Mouse (Mus musculus) thymus, postnatal 0 days (tissue): ENCODE data around the gene Ercc8. TPM values are rescaled to one million over a fixed set of nuclear protein-coding genes. Genes with fewer than 3 reads are reported as not detected.

Experiments used
- DNase-seq: peaks from one replicate; pipeline ENCODE4 v3.0.0-alpha.2; 2015; ENCODE audit warnings: low spot score
- polyA plus RNA-seq: library from polyadenylated mRNA; unstranded; fragments of >200 nt; fragmentation: Nextera tagmentation; extraction: Ambion mirVana; gene quantifications from 2 replicates; pipeline ENCODE4 v1.2.1, GENCODE M21; 2015

Ercc8 gene
- polyA plus RNA-seq, 1 experiment from 2014 or later = 18.2 TPM

DNA sequence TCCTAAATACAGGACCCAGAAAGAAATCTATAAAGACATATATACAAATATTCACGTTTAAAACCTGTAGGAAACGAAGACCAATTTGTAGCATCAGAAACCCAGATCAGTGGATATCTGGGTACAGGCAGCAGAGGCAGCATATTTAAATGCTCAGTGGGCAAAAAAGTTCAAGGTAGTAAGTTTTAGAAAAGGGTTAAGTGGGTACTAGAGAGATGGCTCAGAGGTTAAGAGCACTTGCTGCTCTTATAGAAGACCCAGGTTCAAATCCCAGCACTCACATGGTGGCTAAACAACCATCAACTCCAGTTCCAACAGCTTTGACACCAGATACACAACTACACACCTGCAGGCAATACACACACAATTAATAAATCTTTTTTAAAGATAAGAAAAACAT lies 1.4 kb upstream of the Ercc8 start:
- DNase-seq = no peak

DNA sequence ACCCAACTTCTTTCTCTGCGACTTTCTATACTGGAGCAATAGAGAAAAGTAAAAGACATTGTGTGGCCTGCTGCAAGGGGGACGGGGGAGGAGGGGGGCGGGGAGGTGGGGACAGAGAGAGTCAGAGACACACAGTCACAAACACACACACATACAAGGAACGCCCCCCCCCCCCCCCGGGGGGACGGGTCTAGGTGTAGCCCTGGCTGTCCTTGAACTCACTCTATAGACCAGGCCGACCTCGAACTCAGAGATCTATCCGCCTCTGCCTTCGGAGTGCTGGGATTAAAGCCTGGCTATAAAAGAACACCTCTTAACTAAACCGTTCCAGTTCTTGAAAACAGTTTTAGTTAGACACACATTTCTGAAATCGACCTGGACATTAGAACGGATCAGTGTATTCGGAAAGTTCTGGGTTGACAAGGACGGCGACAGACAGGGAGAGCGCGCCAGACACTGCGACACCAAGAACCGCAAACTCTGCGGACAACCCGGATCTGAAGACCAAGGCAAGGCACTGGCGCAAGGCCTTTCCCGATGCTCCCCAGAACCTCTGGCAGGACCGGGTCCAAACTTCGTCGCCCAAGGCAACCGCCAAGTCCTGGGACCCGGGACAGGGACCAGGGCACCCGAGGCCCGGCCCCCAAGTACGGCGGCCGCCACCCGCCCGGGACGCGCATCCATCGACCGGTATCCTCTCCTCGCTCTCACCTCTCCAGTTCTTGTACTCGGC lies 633 bp upstream of the Ercc8 start:
- no peak for DNase-seq

DNA sequence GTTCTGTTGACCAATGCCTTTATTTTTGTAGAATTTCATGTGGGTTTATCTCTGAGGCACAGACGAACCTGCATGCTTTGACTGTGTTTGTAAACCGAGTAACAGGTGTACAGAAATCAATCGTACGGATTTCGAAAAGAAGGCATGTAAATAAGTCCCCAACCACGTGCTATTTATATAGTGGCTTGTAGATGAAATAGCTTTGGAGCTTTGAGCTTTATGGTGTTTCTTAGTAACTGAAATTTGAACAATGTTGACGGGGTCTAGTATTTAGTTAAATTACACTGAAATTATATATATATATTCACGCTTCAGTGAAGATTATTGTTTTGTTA lies 677 bp downstream of the Ercc8 start:
- no peak for DNase-seq

DNA sequence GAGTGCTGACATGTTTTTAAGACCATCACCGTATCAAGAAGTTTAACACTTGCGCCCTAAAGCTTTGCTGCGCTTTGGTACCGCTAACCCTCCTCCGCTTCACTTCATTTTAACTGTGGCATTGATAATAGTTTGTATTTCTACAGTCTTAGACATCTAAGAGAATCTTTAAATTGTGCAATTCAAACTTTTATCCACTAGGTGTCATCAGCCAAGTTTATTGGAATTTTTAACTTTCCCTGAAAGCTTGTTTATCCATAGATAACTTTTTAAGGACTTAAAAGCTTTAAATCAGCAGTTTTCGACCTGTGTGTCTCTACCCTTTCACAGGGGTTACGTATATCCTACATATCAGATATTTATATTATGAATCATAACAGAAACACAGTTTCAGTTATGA lies 1.4 kb downstream of the Ercc8 start:
- DNase-seq = peak; percentile 14

DNA sequence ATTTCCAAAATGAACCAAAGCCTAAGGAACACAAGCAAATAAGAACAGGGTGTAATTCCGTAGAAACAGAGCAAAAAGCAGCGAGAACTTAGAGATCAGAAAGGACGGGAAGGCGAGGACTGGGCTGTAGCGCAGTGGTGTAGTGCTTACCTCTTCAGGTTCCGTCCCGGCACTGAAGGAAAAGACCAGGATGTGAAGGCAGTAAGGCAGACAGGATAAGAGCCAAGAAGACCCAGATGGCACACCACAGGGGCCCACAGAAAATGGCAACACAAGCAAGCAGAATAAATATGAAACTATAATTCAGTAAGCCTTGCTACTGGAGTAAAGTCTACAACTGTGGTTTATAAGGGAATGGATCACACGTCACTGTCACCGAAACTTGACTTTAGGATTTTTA lies 5.4 kb downstream of the Ercc8 start:
- DNase-seq = no peak

DNA sequence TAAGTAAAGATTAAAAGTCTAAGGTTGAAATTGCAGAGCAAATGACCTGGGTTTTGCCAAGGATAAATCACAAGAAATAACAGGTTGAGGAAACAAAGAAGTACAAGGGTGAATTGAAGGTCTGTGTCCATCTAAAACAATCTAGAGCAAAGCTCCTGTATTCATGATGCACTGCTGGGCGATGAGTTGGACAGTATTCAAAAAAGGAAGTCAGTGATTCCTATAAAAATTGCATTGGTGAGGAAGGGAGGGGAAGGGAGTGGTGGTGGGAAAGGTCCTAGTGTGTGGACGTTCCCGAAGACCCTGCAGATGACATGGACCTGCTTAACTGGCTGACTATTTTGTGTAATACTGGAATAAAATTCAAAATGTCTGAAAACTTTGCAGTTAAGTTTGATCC lies 6.1 kb downstream of the Ercc8 start:
- no peak for DNase-seq

DNA sequence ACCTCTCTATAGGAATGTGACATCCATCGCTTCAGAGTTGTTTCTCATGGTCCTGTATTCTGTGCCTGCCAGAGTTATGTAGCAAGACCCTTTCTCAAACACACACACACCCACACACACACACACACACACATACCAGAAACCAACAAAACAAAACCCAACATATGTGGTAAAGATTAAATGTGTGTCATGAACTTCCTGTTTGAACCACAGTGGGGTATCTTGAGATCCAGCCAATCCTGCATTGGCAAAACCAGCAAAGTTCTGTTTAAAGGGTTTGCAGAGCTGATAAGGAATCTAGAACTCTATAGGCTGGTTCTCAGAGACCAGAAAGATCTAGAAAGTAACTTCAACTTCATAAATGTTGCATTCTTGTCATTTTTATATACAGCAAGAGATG lies 11.5 kb downstream of the Ercc8 start:
- DNase-seq = peak; percentile 38

DNA sequence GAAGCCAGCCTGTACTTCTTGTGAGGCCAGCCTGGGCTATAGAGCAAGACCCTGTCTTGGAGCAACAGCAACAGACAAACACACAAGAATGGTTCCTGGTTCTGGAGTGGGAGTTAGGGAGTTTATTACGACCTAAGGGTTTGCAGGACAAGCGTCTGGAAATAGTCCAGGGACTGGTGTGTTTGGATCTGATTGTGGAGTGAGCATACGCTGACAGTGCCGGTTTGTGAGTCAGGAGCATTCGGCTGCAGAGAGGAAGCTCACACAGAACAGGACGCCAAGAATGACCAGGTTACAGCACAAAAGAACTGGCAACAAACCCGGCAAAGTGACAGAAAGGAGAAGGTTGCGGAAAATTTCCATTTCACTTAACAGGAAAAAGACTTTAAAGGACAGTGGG lies 12.0 kb downstream of the Ercc8 start:
- DNase-seq = no peak

DNA sequence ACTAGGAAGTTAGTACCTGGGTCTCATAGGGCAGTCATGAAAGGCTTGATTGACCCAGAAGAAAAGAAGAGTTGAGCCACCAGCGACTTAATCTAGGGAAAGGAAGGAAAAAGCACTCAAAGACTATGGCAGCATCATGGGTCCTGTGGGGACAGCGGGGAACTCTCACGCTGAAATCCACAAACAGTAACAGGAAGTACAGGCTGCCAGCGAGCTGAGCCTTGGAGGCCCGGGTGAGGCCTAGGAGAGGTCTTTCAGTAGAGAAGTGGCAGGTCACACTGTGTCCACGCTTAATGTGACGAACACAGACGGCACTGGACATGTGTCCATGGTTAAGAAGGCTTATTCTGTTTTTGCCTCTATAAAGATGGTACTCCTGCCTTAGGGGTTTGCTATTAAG lies 21.1 kb downstream of the Ercc8 start:
- no peak for DNase-seq

DNA sequence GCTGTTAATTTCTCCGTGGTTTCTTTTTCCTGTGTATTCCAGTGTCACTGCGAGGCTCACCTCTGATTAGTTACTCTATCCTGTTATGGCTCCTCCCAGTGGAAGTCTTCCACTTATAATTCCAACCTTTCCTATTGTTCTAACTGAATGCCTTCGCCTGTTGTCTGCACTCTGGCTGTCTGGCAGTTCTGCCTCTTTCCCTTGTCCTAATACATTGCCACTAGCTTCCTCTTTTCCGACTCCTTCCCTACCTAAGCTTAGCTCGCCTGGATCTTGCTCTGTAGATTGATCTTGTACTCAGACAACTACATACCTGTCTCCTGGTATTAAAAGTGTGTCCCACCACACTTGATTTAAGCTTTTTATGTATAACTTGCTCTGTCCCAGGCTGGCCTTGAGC lies 22.3 kb downstream of the Ercc8 start:
- no peak for DNase-seq

DNA sequence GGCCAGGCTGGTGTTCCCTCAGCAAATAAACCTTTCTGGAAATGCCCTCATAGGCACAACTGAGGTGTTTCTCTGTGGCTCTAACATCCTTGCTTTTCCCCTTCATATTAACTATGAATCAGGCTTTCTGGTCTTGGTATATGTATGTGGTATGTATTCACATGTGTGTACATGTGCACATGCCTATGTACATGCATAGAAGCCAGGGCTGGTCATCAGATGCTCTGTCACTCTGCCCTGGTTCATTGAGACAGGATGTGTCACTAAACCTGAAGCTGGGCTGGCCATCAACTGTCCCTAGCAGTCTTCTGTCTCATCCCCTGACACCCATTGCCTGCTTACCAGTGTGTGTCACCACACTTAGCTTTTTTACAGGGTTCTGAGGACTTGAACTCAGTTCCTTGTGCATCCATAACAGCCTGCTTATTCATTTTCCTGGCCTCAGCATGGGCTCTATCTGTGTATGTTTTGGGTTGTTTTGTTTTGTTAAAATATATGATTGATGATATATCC lies 26.3 kb downstream of the Ercc8 start:
- no peak for DNase-seq

DNA sequence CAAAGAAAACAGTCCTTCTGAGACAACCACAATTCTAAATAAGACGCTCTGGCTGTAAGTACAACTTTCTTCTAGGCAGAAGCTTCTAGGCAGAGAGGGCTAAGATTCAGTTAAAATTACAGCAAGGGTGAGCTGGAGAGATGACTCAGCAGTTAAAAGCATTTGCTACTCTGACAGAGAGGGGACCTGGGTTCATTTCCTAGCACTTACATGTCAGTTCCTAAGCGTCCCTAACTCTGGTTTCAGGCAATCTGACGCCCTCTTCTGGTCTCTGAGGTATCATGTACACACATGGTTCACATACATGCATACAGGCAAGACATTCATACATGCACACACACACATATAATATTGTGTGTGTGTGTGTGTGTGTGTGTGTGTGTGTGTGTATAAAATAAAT lies 27.0 kb downstream of the Ercc8 start:
- DNase-seq = no peak

DNA sequence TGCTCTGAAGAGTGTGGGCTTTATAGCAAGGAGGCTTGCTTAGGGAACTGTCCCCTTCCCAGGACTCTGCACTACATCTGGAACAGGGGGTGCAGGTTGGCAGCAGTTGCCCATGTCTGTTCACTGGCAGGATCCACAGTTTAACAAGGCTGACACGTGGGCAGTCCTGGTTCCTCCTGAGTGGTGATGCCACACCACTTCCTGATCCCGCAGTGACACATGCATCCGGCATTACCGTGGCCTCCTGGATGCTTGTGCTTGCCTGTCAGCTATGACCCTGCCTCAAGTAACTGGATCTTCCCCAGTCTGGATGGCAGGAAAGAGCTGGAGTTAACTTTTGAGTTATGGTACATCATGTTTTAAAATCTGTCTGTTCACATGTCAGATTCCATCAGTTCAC lies 29.5 kb downstream of the Ercc8 start:
- DNase-seq = no peak

DNA sequence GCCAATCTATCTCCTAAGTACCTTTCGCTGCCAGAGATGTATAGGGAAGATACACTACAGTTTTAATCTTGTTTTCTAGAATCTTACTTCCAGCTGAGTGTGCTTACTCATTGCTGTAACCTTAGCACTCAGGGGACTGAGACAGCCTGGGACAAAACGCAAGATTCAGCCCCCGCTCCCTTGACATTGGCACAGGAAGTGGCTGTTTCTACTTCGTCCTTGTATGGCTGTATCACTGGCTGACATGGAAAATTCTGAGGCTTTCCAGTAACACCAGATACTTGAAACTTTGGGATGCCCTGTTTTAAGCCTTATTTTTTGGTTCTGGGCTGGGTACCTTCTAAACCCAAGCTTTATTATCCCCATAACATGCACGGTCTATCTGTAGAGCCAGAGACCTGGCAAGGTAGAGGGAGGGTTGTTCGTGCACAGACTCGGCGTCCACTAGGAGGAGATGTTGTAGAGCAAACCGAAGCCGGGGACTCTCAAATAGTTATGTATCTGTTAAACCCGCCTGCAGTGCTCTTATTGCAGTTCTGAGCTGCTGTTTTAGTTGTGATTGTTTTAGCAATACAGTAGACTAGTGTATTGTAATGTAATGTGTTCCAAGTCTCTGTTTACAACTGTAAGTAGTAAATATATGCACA lies 32.7 kb downstream of the Ercc8 start:
- peak; percentile 59 for DNase-seq

DNA sequence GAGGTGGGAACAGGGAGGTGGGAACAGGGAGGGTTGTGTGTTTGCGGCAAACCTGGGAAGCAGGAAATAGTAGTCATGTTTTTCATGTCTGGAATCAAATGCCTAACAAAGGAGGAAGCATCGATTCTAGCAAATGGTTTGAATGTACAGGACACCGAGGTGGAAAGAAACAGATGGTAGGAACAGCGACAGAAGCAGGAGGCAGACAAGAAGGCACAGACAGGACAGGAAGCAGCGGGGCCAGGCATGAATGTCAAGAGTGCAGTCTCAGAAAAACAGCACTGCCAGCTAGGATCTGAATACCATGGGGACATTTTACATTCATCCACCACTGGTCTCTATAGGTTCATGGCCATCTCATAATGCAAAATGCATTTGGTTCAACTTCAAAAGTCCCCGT lies 36.9 kb downstream of the Ercc8 start:
- no peak for DNase-seq

DNA sequence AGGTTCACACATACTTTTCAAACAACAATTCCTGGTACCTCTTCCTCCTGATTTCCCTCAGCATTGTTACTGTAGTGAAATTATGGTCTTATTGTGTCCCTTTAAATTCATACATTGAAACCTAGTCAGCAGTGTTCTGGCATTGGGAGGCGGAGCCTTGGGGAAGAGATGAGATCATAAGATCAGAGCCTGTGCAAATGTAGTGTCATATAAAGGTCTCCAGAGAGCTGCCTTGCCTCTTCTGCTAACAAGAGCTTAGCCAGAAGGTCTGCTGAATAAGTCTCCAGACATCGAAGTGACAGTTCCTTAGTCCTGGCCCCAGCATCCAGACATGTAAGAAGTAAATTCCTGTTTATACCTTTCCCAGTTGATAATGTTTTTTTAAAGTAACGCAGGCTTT lies 46.3 kb downstream of the Ercc8 start:
- DNase-seq = no peak

DNA sequence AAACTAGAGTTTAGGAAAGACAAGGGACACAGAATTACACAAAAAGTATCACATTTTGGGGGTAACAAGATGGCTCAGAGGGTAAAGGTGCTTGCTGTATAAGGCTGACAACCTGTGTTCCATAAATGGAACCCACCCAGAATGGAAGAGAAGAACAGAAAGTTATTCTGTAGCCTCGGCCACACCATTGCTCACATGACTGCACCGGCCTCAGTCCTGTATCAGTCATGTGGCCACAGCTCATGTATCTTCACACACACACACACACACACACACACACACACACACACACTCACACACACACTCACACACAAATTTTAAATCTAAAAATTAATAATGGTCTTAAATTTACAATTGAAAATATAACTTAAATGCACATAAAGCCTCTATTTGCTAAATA lies 48.9 kb downstream of the Ercc8 start:
- no peak for DNase-seq

DNA sequence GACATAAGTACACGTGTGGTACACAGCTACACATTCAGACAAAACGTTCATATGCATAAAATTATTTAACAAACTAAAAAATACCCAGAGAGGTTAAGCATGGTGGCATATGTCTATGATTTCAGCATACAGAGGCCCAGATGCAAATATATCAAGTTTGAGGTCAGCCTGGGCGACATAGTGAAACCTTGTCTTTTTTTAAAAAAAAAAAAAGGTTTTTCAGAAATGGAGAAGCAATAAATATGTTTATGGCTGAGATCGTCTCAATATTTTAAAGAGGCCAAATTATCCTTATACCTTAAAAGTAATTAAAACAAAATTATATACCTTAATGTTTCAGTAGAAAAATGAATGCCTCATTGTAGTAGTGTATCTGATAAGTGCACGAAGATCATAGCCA lies 49.6 kb downstream of the Ercc8 start:
- no peak for DNase-seq

DNA sequence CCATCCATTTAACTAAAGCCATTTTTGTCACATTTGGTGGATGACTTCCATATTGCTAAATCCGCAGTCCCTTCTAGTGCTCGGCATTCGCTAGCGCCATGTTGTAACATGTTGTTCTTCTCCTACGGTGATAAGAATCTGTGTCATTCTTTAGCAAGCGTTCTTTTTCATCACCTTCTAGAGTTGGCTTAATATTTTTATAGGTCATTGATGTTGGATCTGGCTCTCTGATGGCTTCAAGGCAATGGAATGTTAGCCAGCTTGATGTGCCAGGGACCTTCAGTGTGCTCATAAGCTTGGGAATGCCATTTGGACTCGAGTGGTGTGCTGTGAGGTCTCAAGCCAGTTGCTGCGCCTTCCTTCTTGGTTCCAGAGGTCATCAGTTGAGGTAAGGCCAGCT lies 52.4 kb downstream of the Ercc8 start:
- no peak for DNase-seq

DNA sequence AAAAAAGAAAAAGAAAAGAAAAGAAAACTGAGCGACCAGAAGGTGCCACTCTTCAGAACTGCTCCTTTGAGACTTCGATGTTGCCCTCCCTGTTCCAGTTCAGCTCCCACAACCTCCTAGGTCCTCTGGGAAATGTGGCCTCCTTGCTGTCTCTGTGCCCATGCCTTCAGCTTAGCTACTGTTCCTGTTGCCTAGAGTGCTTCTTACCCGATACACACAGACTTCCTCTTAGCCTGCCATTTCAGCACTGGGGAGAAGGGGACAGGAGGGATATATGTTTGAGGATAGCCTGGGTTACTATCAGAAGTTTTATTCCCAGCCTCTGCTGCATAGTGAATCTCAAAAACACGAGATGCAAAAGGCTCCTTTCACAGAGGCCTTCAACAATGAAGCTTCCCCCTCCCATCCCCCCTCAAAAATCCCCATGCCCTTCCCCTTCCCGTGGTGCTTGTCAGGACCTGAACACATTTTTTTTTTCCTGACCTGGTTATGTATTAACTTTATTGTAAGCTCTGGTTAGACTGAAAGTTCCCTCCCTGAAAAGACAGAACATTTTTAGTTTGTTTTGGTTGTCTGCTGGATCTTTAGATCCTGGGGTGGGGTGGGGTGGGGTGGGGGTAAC lies 54.0 kb downstream of the Ercc8 start:
- DNase-seq = no peak

DNA sequence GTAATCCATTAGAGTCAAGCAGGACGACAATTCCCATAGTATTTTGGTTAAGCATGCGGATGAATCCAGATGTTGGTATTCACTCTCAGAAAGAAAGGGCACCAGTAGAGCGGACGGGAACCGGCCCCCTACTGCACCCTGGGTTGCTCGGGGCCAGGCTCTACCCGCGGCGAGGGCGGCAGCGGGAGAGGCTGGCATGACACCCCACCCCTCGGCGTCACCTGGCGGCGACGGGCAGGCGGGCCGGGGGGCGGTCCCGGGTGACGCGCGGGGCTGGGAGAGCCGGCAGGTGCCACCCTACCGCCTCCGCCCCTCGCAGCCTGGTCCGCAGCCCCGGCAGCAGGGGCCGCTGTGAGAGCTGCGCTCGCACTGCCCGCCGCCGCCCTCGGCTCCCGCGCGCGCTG lies 55.6 kb downstream of the Ercc8 start, which contains the start of gene Elovl7:
Gene Elovl7 (plus strand): TSS at position 324 of the 404 bp plus-strand sequence.
- DNase-seq = peak; percentile 86

DNA sequence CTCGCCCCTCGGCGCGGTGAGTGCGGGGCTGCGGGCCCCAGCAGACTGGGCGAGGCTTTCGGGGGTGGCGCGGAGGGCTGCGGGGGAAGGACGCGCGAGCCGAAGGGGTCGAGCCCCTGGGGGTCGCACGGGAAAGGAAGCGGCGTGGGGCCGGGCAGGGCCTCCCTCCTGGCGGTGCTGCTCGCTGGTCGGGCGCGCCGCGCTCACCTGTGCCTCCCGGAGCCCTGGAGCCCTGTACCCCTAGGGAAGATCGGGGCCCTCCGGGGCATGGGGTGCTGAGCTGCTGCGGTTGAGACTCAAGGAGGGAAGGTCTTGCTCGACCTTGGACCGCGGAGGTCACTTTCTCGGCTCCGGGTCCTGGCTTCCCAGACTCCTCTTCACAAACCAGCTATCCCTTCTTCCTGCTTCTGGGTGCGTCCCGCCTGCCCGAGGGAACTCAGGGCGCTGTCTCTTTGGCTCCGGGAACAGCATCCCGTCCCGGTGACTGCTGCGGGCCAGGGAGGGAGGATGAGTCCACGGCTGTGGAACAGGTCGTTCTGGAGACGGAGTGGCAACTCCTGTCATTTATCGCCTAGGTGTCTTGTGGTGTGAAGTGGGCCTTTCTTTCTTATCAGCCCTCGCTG lies 56.1 kb downstream of the Ercc8 start:
- peak; percentile 16 for DNase-seq
